Mouse (Mus musculus) heart, adult 2 months (tissue): ENCODE data around the gene Nrip3.

Source experiments
- CTCF ChIP-seq: fragments of 200-600 bp; IDR thresholded peaks from 2 replicates; pipeline ENCODE4 v1.8.1; 2022; ENCODE audit warnings: antibody characterized with exemption, mild to moderate bottlenecking, moderate library complexity
- EP300 ChIP-seq: fragments of 200-500 bp; IDR thresholded peaks from 2 replicates; pipeline ENCODE4 v1.6.1; 2011; ENCODE audit warnings: low read depth, low read length, control low read depth; ENCODE audit not compliant: insufficient read depth
- POLR2A ChIP-seq: fragments of 200-500 bp; IDR thresholded peaks from 2 replicates; pipeline ENCODE4 v1.6.1; 2011; ENCODE audit warnings: mild to moderate bottlenecking, low read depth, low read length, control low read depth; ENCODE audit not compliant: insufficient read depth

GRCm38 (mm10) chr7:109800626-109801025 lies 18.8 kb upstream of the Nrip3 start:
- TF ChIP-seq CTCF (no peak), EP300 (no peak), POLR2A (no peak)
